Mouse (Mus musculus) frontal cortex, postnatal 10 days (tissue): ENCODE measurements at regions not wholly inside any gene's neighbourhood (a gene's known extent, or its start where the extent isn't known, plus 50 kb on each side); places are given as distances from the start of the nearest gene placed in this dataset.

Experiments used
- DNase-seq, 2 experiments: peaks; one replicate each; pipeline ENCODE4 v3.0.0; 2022; ENCODE audit warnings: low spot score in 2 of 2, mixed read lengths in 1 of 2

GRCm38 (mm10) chr1:159398643-159399042 lies 124.9 kb upstream of the Tnr start:
- no peak for DNase-seq

GRCm38 (mm10) chr1:159406317-159406716 lies 117.3 kb upstream of the Tnr start:
- DNase-seq: no peak

GRCm38 (mm10) chr1:159406781-159407180 lies 116.8 kb upstream of the Tnr start:
- DNase-seq: no peak

- peak in 1 of 2 experiments; percentile 34 for DNase-seq
These were observed 110.2 kb upstream of the Tnr start for GRCm38 (mm10) chr1:159413374-159413773.

GRCm38 (mm10) chr1:159415656-159416055 lies 107.9 kb upstream of the Tnr start:
- DNase-seq: no peak

GRCm38 (mm10) chr1:159417176-159417575 lies 106.4 kb upstream of the Tnr start:
- DNase-seq: no peak

- DNase-seq: no peak
These were observed 104.1 kb upstream of the Tnr start for GRCm38 (mm10) chr1:159419301-159419965.

GRCm38 (mm10) chr1:159420189-159420588 lies 103.4 kb upstream of the Tnr start:
- no peak for DNase-seq

GRCm38 (mm10) chr1:159423694-159424093 lies 99.9 kb upstream of the Tnr start:
- DNase-seq: no peak

- no peak for DNase-seq
These were observed 93.6 kb upstream of the Tnr start for GRCm38 (mm10) chr1:159429926-159430325.

- DNase-seq: no peak
These were observed 90.0 kb upstream of the Tnr start for GRCm38 (mm10) chr1:159433521-159433920.

- no peak for DNase-seq
These were observed 82.8 kb upstream of the Tnr start for GRCm38 (mm10) chr1:159440770-159441169.

- DNase-seq: no peak
These were observed 79.5 kb upstream of the Tnr start for GRCm38 (mm10) chr1:159444093-159444492.

- DNase-seq: no peak
These were observed 78.1 kb upstream of the Tnr start for GRCm38 (mm10) chr1:159445465-159445864.

GRCm38 (mm10) chr1:159451462-159451861 lies 72.1 kb upstream of the Tnr start:
- DNase-seq: no peak

- no peak for DNase-seq
These were observed 62.7 kb upstream of the Tnr start for GRCm38 (mm10) chr1:159460876-159461275.

- DNase-seq: no peak
These were observed 52.6 kb upstream of the Tnr start for GRCm38 (mm10) chr1:159470941-159471340.
